Mouse (Mus musculus) Patski (cell line): Measurements from ENCODE around the gene Vps35l. TPM values are rescaled to one million over a fixed set of nuclear protein-coding genes. Genes with fewer than 3 reads are reported as not detected.

Experiments used
- ATAC-seq: fragments of 100-300 bp; one replicate; pipeline ENCODE4 v1.8.0; 2021
- CTCF ChIA-PET: fragments of 350-600 bp; sonication (Branson Sonifier 250); formaldehyde crosslinking; loops from one replicate; lab custom pipeline; 2022; ENCODE audit warnings: inconsistent platforms; lab: Charles Lee
- POLR2A ChIA-PET: fragments of 350-600 bp; sonication (Branson Sonifier 250); formaldehyde crosslinking; loops from one replicate; lab custom pipeline; 2022; ENCODE audit warnings: antibody characterized with exemption, inconsistent platforms; lab: Charles Lee
- DNase-seq: peaks from one replicate; pipeline ENCODE4 v3.0.0-alpha.2; 2011; ENCODE audit warnings: low read depth, low spot score
- H3K27me3 ChIP-seq: fragments of 371-371 bp; one replicate; pipeline ENCODE4 v1.5.1; 2021
- CTCF ChIP-seq: fragments of 100-300 bp; IDR thresholded peaks from one replicate; pipeline ENCODE4 v1.5.1; 2021
- in situ Hi-C: fragments of 300-500 bp; cut with MboI; formaldehyde crosslinking; loops from 3 replicates; pipeline ENCODE4 v1.11.1; 2018; ENCODE audit warnings: low pct_unique_long_range_greater_than_20kb, mixed read lengths
- polyA plus RNA-seq: library from polyadenylated mRNA; unstranded; gene quantifications from one replicate; pipeline ENCODE4 v1.2.3, GENCODE M21; 2021

The Vps35l gene
- polyA plus RNA-seq, 1 experiment from 2014 or later, result 107 TPM

GRCm38 (mm10) chr7:118773027-118773426 is 33.0 kb downstream of the Vps35l start:
- TF ChIP-seq CTCF, result no peak
- no peaks in the 10 kb centered on the region for H3K27me3 ChIP-seq
- ATAC-seq (no peak), DNase-seq (no peak)
- POLR2A ChIA-PET, result no interaction called here
- CTCF ChIA-PET, result no interaction called here
- in situ Hi-C loops, result no loop called here

DNA sequence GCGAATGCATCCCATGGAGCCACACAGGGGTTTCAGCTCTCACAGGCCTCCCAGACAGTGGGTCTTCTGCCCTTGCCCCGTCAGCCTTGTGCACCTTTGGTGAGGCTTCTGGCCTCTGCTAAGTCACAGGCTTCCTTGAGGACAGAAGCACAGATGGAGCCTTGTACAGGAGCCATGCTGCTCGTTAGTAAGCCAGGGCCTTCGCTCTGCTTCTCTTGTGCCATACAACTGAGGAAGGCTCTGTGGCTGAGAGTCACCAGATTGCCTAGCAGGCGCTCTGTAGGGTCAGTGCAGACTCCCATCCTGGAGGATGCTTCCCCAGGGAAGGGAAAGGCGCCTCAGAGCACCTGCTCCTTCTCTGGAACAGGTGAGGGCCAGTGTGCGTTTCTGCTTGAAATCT is 36.0 kb downstream of the Vps35l start:
- ATAC-seq (no peak), DNase-seq (no peak)
- in situ Hi-C loops, result no loop called here
- ChIA-PET CTCF (interaction anchor here (1.0 to 2.0 kb wide), 3 partner anchors 9 to 23 kb away, joined by 3 to 7 read pairs (median 3); no protein-coding TSS in a partner anchor), POLR2A (no interaction called here)
- TF ChIP-seq CTCF, result no peak
- H3K27me3 ChIP-seq, result no peaks in the 10 kb centered on the region

DNA sequence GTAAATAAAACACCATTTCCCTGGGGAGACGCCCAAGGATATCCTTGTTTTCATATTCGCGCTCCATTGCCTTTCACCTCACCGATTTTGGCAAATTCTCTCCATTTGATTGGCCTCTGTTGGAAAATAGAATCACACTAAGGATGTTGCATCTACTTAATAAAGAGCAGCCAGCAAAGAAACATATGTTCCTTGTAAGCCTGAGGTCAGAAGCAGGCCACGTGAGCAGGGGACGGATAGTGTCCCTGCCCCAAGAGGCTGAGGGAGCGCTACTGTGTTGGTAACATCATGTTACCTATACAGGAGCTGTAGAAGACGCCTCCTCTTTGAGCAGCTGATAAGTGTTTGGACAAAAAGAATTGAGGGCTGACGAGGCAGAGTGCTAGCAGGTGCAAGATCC is 36.5 kb downstream of the Vps35l start:
- POLR2A ChIA-PET, result no interaction called here
- no peaks in the 10 kb centered on the region for H3K27me3 ChIP-seq
- CTCF ChIA-PET, result interaction anchor here (1.0 to 2.0 kb wide), 3 partner anchors 9 to 23 kb away, joined by 3 to 7 read pairs (median 3); no protein-coding TSS in a partner anchor
- in situ Hi-C loops, result no loop called here
- TF ChIP-seq CTCF, result no peak
- DNase-seq, result no peak
- ATAC-seq, result no peak

- POLR2A ChIA-PET, result no interaction called here
- ATAC-seq, result no peak
- no peak for TF ChIP-seq CTCF
- in situ Hi-C loops, result no loop called here
- CTCF ChIA-PET, result interaction anchor here (1.5 to 1.8 kb wide), 2 partner anchors 12 to 18 kb away, joined by 3 to 5 read pairs; no protein-coding TSS in a partner anchor
- DNase-seq, result no peak
- H3K27me3 ChIP-seq, result no peaks in the 10 kb centered on the region
Observed at GRCm38 (mm10) chr7:118777598-118778394, 37.8 kb downstream of the Vps35l start.

- DNase-seq (no peak), ATAC-seq (no peak)
- ChIA-PET CTCF (interaction anchor here (1.8 kb wide), 2 partner anchors 13 to 38 kb away, joined by 4 to 5 read pairs; no protein-coding TSS in a partner anchor), POLR2A (no interaction called here)
- H3K27me3 ChIP-seq, result no peaks in the 10 kb centered on the region
- no peak for TF ChIP-seq CTCF
- in situ Hi-C loops, result no loop called here
Observed at GRCm38 (mm10) chr7:118778561-118778960, 38.5 kb downstream of the Vps35l start.

- TF ChIP-seq CTCF, result no peak
- DNase-seq, result no peak
- POLR2A ChIA-PET, result no interaction called here
- in situ Hi-C loops, result no loop called here
- no peak for ATAC-seq
- H3K27me3 ChIP-seq, result no peaks in the 10 kb centered on the region
- CTCF ChIA-PET, result interaction anchor here (1.4 kb wide), 1 partner anchor 17 kb away, joined by 3 read pairs; no protein-coding TSS in a partner anchor
Observed at GRCm38 (mm10) chr7:118783305-118784001, 43.4 kb downstream of the Vps35l start.

GRCm38 (mm10) chr7:118786091-118786490 is 46.1 kb downstream of the Vps35l start:
- H3K27me3 ChIP-seq, result no peaks in the 10 kb centered on the region
- ChIA-PET POLR2A (no interaction called here), CTCF (no interaction called here)
- ATAC-seq, result no peak
- in situ Hi-C loops, result no loop called here
- no peak for TF ChIP-seq CTCF
- no peak for DNase-seq

DNA sequence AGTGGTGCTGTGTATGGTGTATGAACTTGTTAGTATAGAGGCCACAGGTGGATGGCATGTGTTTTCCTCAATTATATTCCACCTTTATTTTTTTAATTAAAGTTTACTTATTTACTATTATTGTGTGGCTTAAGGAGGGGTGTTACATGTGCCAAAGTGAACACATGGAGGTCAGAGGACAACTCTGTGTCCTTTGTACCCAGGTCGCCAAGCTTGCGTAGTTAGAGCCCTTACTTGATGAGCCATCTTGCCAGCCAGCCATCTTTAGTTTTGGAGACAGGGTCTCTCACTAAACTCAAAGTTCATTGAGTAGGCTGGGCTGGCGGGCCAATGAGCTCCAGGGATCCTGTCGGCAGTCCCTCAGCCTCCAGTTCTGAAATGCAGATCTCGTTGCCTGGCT is 47.3 kb downstream of the Vps35l start:
- in situ Hi-C loops, result no loop called here
- DNase-seq (no peak), ATAC-seq (no peak)
- TF ChIP-seq CTCF, result no peak
- no peaks in the 10 kb centered on the region for H3K27me3 ChIP-seq
- ChIA-PET CTCF (no interaction called here), POLR2A (no interaction called here)

DNA sequence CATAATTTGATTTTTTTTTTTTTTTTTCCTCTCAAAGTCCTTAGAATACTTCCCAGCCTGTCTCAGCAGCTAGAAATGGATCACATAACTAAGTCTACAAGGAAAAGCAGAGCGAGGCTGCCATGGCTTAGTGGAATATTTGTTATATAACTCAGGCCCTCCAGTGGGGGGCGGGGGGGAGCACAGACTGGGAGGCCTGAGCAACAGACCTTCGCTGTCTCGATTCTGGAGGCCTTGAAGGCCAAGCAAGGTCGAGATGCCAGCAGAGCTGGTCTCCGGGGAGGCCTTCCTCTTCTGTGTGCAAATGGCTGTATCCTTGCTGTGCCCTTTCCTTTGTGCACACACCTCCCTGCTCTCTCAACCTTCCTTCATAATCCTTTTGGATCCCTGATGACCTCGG is 48.5 kb downstream of the Vps35l start:
- ChIA-PET POLR2A (no interaction called here), CTCF (no interaction called here)
- no peak for DNase-seq
- in situ Hi-C loops, result no loop called here
- TF ChIP-seq CTCF, result no peak
- no peak for ATAC-seq
- no peaks in the 10 kb centered on the region for H3K27me3 ChIP-seq

DNA sequence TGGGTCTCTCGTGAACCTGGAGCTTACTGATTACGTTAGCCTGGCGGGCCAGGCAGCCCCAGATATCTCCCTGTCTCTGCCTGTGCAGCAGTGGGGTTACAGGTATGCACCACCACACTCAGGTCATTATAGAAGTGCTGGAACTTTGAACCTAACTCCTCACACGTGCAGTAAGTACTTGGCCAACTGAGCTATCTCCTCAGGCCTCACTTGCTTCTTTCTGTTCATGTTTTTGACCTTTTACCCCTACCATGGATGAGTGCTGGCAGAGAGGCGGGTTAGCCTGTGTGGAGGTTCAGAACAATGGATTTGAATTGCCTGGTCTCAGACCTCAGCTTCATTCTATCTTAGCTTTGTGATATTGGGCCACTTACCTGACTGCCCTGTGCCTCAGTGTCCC is 50.3 kb downstream of the Vps35l start:
- ChIA-PET POLR2A (no interaction called here), CTCF (no interaction called here)
- no peak for TF ChIP-seq CTCF
- ATAC-seq (no peak), DNase-seq (no peak)
- in situ Hi-C loops, result no loop called here
- H3K27me3 ChIP-seq, result no peaks in the 10 kb centered on the region

GRCm38 (mm10) chr7:118793899-118794298 is 53.9 kb downstream of the Vps35l start:
- ChIA-PET CTCF (interaction anchor here (1.3 kb wide), 1 partner anchor 53 kb away, joined by 3 read pairs; no protein-coding TSS in a partner anchor), POLR2A (no interaction called here)
- in situ Hi-C loops, result no loop called here
- TF ChIP-seq CTCF, result no peak
- ATAC-seq (no peak), DNase-seq (no peak)
- no peaks in the 10 kb centered on the region for H3K27me3 ChIP-seq
